Comparison of ENCODE assay signal across 8 mouse cellular contexts in genomic region chr14:21018977-21019376, GRCm38 (mm10). TPM values are rescaled to one million over a fixed set of nuclear protein-coding genes. Genes with fewer than 3 reads are reported as not detected.
A peak's percentile ranks its signal among the peaks of the same experiment; 100 is the strongest.
DNase-seq lines count a peak whose midpoint lies in the region; ATAC-seq and TF ChIP-seq lines count a peak whose summit lies in the region.

No protein-coding gene starts in this region.

- peaks cover 19% of the 10 kb centered on the region for H3K36me3 ChIP-seq in forebrain, embryonic 13.5 days (ENCODE audit: poor library complexity, severe bottlenecking)
- peaks cover 46% of the 10 kb centered on the region for H3K36me3 ChIP-seq in forebrain, embryonic 10.5 days (replicated peaks)
- peaks cover 64% of the 10 kb centered on the region for H3K36me3 ChIP-seq in lung, embryonic 14.5 days (ENCODE audit: insufficient read depth)
- peaks cover 36% of the 10 kb centered on the region for H3K36me3 ChIP-seq in hindbrain, embryonic 14.5 days (replicated peaks; ENCODE audit: control insufficient read depth, insufficient read depth)

- H3K4me2 ChIP-seq in forebrain, embryonic 13.5 days = no peak overlapping the region
- no peak overlapping the region for H3K4me2 ChIP-seq in lung, embryonic 14.5 days
- H3K4me2 ChIP-seq in hindbrain, embryonic 14.5 days (replicated peaks) = no peak overlapping the region

- H3K4me1 ChIP-seq in forebrain, embryonic 13.5 days = no peaks in the 10 kb centered on the region
- H3K4me1 ChIP-seq in forebrain, embryonic 10.5 days = no peaks in the 10 kb centered on the region
- H3K4me1 ChIP-seq in lung, embryonic 14.5 days (ENCODE audit: insufficient read depth) = no peaks in the 10 kb centered on the region
- H3K4me1 ChIP-seq in hindbrain, embryonic 14.5 days (replicated peaks; ENCODE audit: control insufficient read depth, insufficient read depth, low read length) = no peaks in the 10 kb centered on the region

- TF ChIP-seq CTCF in lung, embryonic 14.5 days (IDR thresholded peaks at IDR 0.05; ENCODE audit: low read depth) = peak; percentile 63

- no peak overlapping the region for H3K27ac ChIP-seq in forebrain, embryonic 13.5 days
- no peak overlapping the region for H3K27ac ChIP-seq in forebrain, embryonic 10.5 days
- no peak overlapping the region for H3K27ac ChIP-seq in lung, embryonic 14.5 days (ENCODE audit: low read depth)
- H3K27ac ChIP-seq in hindbrain, embryonic 14.5 days = no peak overlapping the region

- 38% methylated on average over 3 of the region's 3 CpGs for WGBS in forebrain, embryonic 13.5 days
- WGBS in forebrain, embryonic 10.5 days = 53% methylated on average over 3 of the region's 3 CpGs
- 41% methylated on average over 3 of the region's 3 CpGs for WGBS in lung, embryonic 14.5 days
- WGBS in hindbrain, embryonic 14.5 days = 39% methylated on average over 3 of the region's 3 CpGs

- no peaks in the 10 kb centered on the region for H3K27me3 ChIP-seq in forebrain, embryonic 13.5 days
- no peaks in the 10 kb centered on the region for H3K27me3 ChIP-seq in forebrain, embryonic 10.5 days (ENCODE audit: poor library complexity, severe bottlenecking)
- no peaks in the 10 kb centered on the region for H3K27me3 ChIP-seq in lung, embryonic 14.5 days (ENCODE audit: insufficient read depth, low read length)
- no peaks in the 10 kb centered on the region for H3K27me3 ChIP-seq in hindbrain, embryonic 14.5 days (ENCODE audit: control insufficient read depth, insufficient read depth, low read length)

- H3K9me3 ChIP-seq in forebrain, embryonic 13.5 days (replicated peaks) = no peaks in the 10 kb centered on the region
- no peaks in the 10 kb centered on the region for H3K9me3 ChIP-seq in forebrain, embryonic 10.5 days
- no peaks in the 10 kb centered on the region for H3K9me3 ChIP-seq in lung, embryonic 14.5 days (ENCODE audit: low read depth, low read length)
- no peaks in the 10 kb centered on the region for H3K9me3 ChIP-seq in hindbrain, embryonic 14.5 days (ENCODE audit: control insufficient read depth, low read length)

- no peak for DNase-seq in forebrain, embryonic 10.5 days (ENCODE audit: extremely low spot score, low spot score)
- DNase-seq in lung, embryonic 14.5 days = peak; percentile 84
- DNase-seq in lung, adult 18-20 months = no peak
- peak; percentile 20 for DNase-seq in c-Kit-negative CD71-positive TER-119-positive erythroid progenitor cells, embryonic 14.5 days (ENCODE audit: low read depth, low spot score)
- DNase-seq in hindbrain, embryonic 14.5 days (ENCODE audit: low spot score) = peak; percentile 79
- peak; percentile 77 for DNase-seq in naive thymus-derived CD4-positive, alpha-beta T cell, adult 2 months (ENCODE audit: low read depth)
- no peak for DNase-seq in frontal cortex, postnatal 10 days (ENCODE audit: low spot score in 2 of 2)

- H3K9ac ChIP-seq in forebrain, embryonic 13.5 days = no peak overlapping the region
- no peak overlapping the region for H3K9ac ChIP-seq in lung, embryonic 14.5 days
- H3K9ac ChIP-seq in hindbrain, embryonic 14.5 days = no peak overlapping the region

- H3K4me3 ChIP-seq in forebrain, embryonic 13.5 days = no peak overlapping the region
- no peak overlapping the region for H3K4me3 ChIP-seq in forebrain, embryonic 10.5 days
- H3K4me3 ChIP-seq in lung, embryonic 14.5 days (ENCODE audit: low read depth, low read length) = no peak overlapping the region
- H3K4me3 ChIP-seq in hindbrain, embryonic 14.5 days (replicated peaks; ENCODE audit: low read length) = no peak overlapping the region

- ATAC-seq in forebrain, embryonic 13.5 days = peak; percentile 85
- no peak for ATAC-seq in lung, embryonic 14.5 days (ENCODE audit: insufficient read depth)
- ATAC-seq in hindbrain, embryonic 14.5 days (ENCODE audit: low FRiP score) = peak; percentile 48; the same call in 1 of the 2 replicates

RNA-seq across cellular contexts. Expression of gene Ap3m1, which starts 33.3 kb away (rescaled TPM):
- 107 and 125 TPM in 2 replicates for polyA plus RNA-seq in forebrain, embryonic 13.5 days (2015; fragmentation: Nextera tagmentation; extraction: Ambion mirVana)
- 99.9 and 101 TPM in 2 replicates for polyA plus RNA-seq in forebrain, embryonic 10.5 days (2016; fragmentation: Nextera tagmentation; extraction: Ambion mirVana)
- polyA plus RNA-seq in lung, embryonic 14.5 days (2014; fragmentation: Nextera tagmentation; extraction: Ambion mirVana) = 82.5 and 86.9 TPM in 2 replicates
- 94.5 and 101 TPM in 2 replicates for polyA plus RNA-seq in hindbrain, embryonic 14.5 days (2014; fragmentation: Nextera tagmentation; extraction: Ambion mirVana)

RNA-seq across cellular contexts. Expression of gene Adk, which starts 33.4 kb away (rescaled TPM):
- polyA plus RNA-seq in forebrain, embryonic 13.5 days (2015; fragmentation: Nextera tagmentation; extraction: Ambion mirVana) = 104 and 105 TPM in 2 replicates
- 171 and 172 TPM in 2 replicates for polyA plus RNA-seq in forebrain, embryonic 10.5 days (2016; fragmentation: Nextera tagmentation; extraction: Ambion mirVana)
- 218 and 229 TPM in 2 replicates for polyA plus RNA-seq in lung, embryonic 14.5 days (2014; fragmentation: Nextera tagmentation; extraction: Ambion mirVana)
- 40.2 and 43.7 TPM in 2 replicates for polyA plus RNA-seq in hindbrain, embryonic 14.5 days (2014; fragmentation: Nextera tagmentation; extraction: Ambion mirVana)

Comparison
In these comparisons a context has a peak if more than half of its experiments do, and no peak if none do; other contexts are left out.
1. DNase-seq: peak in lung, embryonic 14.5 days (single experiment), c-Kit-negative CD71-positive TER-119-positive erythroid progenitor cells, embryonic 14.5 days (single experiment), hindbrain, embryonic 14.5 days (single experiment) and naive thymus-derived CD4-positive, alpha-beta T cell, adult 2 months (single experiment); none in forebrain, embryonic 10.5 days (single experiment), lung, adult 18-20 months (0 of 2) and frontal cortex, postnatal 10 days (0 of 2).